Mouse (Mus musculus) liver, embryonic 14.5 days (tissue): ENCODE measurements around the gene Tmbim1. TPM values are rescaled to one million over a fixed set of nuclear protein-coding genes. Genes with fewer than 3 reads are reported as not detected.

Experiments used
- ATAC-seq: fragments of 200-750 bp; cut with Nextera tagmentation; 2 replicates; pipeline ENCODE4 v1.8.0; 2017; ENCODE audit warnings: moderate number of reproducible peaks, mild to moderate bottlenecking, moderate library complexity; ENCODE audit not compliant: insufficient read depth
- DNase-seq, 3 experiments: peaks; one replicate each; pipeline ENCODE4 v3.0.0-alpha.2; 2012 to 2013; ENCODE audit warnings: low read depth in 3 of 3, low spot score in 3 of 3
- H3K27ac ChIP-seq: fragments of 300-500 bp; sonication (generic); 2 replicates; pipeline ENCODE4 v1.5.1; 2014; ENCODE audit warnings: moderate library complexity, mild to moderate bottlenecking, control low read depth, inconsistent platforms
- H3K27me3 ChIP-seq: fragments of 300-500 bp; sonication (generic); 2 replicates; pipeline ENCODE4 v1.6.1; 2014; ENCODE audit warnings: mild to moderate bottlenecking, low read length, moderate library complexity; ENCODE audit not compliant: control insufficient read depth, insufficient read depth
- H3K36me3 ChIP-seq: fragments of 300-500 bp; sonication (generic); replicated peaks from 2 replicates; pipeline ENCODE4 v1.6.1; 2014; ENCODE audit warnings: low read depth; ENCODE audit not compliant: control insufficient read depth, insufficient read depth
- H3K4me1 ChIP-seq, 2 experiments: fragments of 200-500 bp in 1 of 2; fragments of 300-500 bp in 1 of 2; sonication (generic) in 1 of 2; replicated peaks; 2 replicates each; pipeline ENCODE4 v1.6.1; 2012 to 2014; ENCODE audit warnings: antibody characterized with exemption in 1 of 2, inconsistent platforms in 1 of 2, low read length in 1 of 2; ENCODE audit not compliant: control insufficient read depth in 2 of 2, insufficient read depth in 2 of 2
- H3K4me2 ChIP-seq: fragments of 300-500 bp; sonication (generic); 2 replicates; pipeline ENCODE4 v1.6.1; 2014; ENCODE audit warnings: low read depth, mild to moderate bottlenecking, control low read depth, moderate library complexity
- H3K4me3 ChIP-seq, 2 experiments: fragments of 200-500 bp in 1 of 2; fragments of 300-500 bp in 1 of 2; sonication (generic) in 1 of 2; 2 replicates each; pipeline ENCODE4 v1.5.1; 2012 to 2014; ENCODE audit warnings: low read depth in 2 of 2, low read length in 2 of 2, mild to moderate bottlenecking in 2 of 2, control low read depth in 1 of 2, inconsistent platforms in 1 of 2, moderate library complexity in 1 of 2; ENCODE audit not compliant: insufficient read depth in 1 of 2
- H3K9ac ChIP-seq: fragments of 300-500 bp; sonication (generic); replicated peaks from 2 replicates; pipeline ENCODE4 v1.6.1; 2014; ENCODE audit warnings: mild to moderate bottlenecking, control low read depth, moderate library complexity
- H3K9me3 ChIP-seq: fragments of 300-500 bp; sonication (generic); 2 replicates; pipeline ENCODE4 v1.6.1; 2016; ENCODE audit warnings: low read length, mixed read lengths; ENCODE audit not compliant: control insufficient read depth
- CTCF ChIP-seq: IDR thresholded peaks from 2 replicates; pipeline ENCODE4 v1.5.1; 2016; ENCODE audit warnings: antibody characterized with exemption, low read depth, control low read depth
- EP300 ChIP-seq: IDR thresholded peaks from 2 replicates; pipeline ENCODE4 v1.6.1; 2016; ENCODE audit warnings: antibody characterized with exemption, low read depth
- WGBS: fragments of 180-500 bp; shearing (Covaris S2); extraction: QIAGEN DNeasy Blood & Tissue Kit; methylation state at CpG from one replicate; pipeline ENCODE4 v1.1.7; 2014; ENCODE audit not compliant: insufficient replicate concordance; 5-methylcytosine and 5-hydroxymethylcytosine counted together
- polyA plus RNA-seq, 2 experiments: library from polyadenylated mRNA; depleted of rRNA in 1 of 2; stranded (reverse) in 1 of 2; unstranded in 1 of 2; fragments of >200 nt; fragmentation: Nextera tagmentation in 1 of 2; extraction: Ambion mirVana in 1 of 2; gene quantifications; 2 replicates each; pipeline versions ENCODE4 v1.2.1 to v1.2.3; 2012 to 2014

Gene Tmbim1
- polyA plus RNA-seq, 2 experiments, result 10.1 to 10.5 TPM

GRCm38 (mm10) chr1:74297269-74297668 is 8.2 kb downstream of the Tmbim1 start:
- DNase-seq, result no peak
- Histone ChIP-seq H3K4me3 (no peak overlapping the region), H3K9me3 (no peaks in the 10 kb centered on the region), H3K27ac (peak overlapping the region; percentile 34), H3K9ac (no peak overlapping the region; the same call in 1 of the 2 replicates), H3K4me1 (peaks cover 35 to 44% of the 10 kb centered on the region in 2 experiments), H3K36me3 (peaks cover under 1% of the 10 kb centered on the region; the same call in 1 of the 2 replicates), H3K27me3 (no peaks in the 10 kb centered on the region), H3K4me2 (peak overlapping the region; percentile 75; the same call in 1 of the 2 replicates)
- TF ChIP-seq CTCF (no peak), EP300 (no peak)
- no peak for ATAC-seq
- WGBS, result 55% methylated on average over 3 of the region's 3 CpGs

GRCm38 (mm10) chr1:74296477-74296876 is 8.9 kb downstream of the Tmbim1 start:
- H3K36me3 ChIP-seq, result peaks cover 2% of the 10 kb centered on the region; the same call in 1 of the 2 replicates
- WGBS, result 61% methylated on average over 6 of the region's 6 CpGs

GRCm38 (mm10) chr1:74295456-74296171 is 9.8 kb downstream of the Tmbim1 start:
- DNase-seq, result peak; percentile 83 to 90 (median 84)
- H3K4me1 ChIP-seq, result peaks cover 35 to 41% of the 10 kb centered on the region in 2 experiments
- H3K4me2 ChIP-seq, result peak overlapping the region; percentile 75
- peak overlapping the region; percentile 36 to 52 for H3K4me3 ChIP-seq
- peak overlapping the region; percentile 90 for H3K27ac ChIP-seq
- peak overlapping the region; percentile 66 for H3K9ac ChIP-seq
- peaks cover 2% of the 10 kb centered on the region; the same call in 1 of the 2 replicates for H3K36me3 ChIP-seq
- TF ChIP-seq CTCF, result 0 out of 2 replicates have a peak, but pooled peaks have one; percentile 6
- peak; percentile 59 for TF ChIP-seq EP300
- ATAC-seq, result peak; percentile 97
- no peaks in the 10 kb centered on the region for H3K9me3 ChIP-seq
- WGBS, result 14% methylated on average over 9 of the region's 9 CpGs
- H3K27me3 ChIP-seq, result no peaks in the 10 kb centered on the region

More at GRCm38 (mm10) chr1:74296477-74296876, 8.9 kb downstream of the Tmbim1 start:
- ATAC-seq (no peak), DNase-seq (no peak)
- Histone ChIP-seq H3K4me1 (peaks cover 35 to 44% of the 10 kb centered on the region in 2 experiments), H3K9ac (peak overlapping the region; percentile 66), H3K9me3 (no peaks in the 10 kb centered on the region), H3K4me2 (peak overlapping the region; percentile 75), H3K27ac (peak overlapping the region; percentile 90), H3K27me3 (no peaks in the 10 kb centered on the region), H3K4me3 (peak overlapping the region; percentile 36 to 52)
- TF ChIP-seq EP300, result no peak
- TF ChIP-seq CTCF, result no peak

DNA sequence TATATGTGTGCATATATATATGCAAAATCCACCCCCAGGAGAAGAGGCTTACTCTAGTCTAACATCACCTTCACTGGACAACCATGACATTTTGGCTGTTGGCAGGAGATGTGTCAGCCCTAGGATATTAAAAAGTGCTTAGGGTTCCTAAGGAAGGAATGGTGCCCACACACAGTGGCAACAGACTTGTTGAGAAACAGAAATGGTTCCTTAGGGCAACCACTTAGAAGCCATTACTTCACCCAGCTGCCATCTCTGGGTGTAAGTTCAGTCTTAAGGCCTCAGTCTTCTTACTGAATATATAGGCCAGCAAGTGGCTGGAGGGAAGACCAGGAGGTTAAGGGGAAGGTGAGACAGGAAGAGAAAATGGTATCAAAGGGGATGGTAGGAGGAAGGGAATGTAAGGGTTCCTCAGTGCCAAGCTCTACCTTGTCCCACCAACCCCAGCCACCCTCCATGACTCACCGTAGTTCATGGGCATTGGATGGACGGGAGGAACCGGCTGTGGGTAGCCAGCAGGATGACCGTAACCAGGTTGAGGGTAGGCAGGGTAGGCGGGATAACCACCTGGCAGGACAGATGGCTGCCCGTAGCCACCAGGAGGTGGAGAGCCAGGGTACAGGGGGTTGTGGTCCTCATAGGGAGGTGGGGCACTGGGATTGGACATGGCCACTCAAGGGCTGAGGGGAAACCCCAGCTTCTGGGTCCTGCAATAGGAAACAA is 10.5 kb downstream of the Tmbim1 start:
- TF ChIP-seq EP300 (no peak), CTCF (peak; percentile 11; the same call in 1 of the 2 replicates)
- Histone ChIP-seq H3K4me2 (peak overlapping the region; percentile 75), H3K9me3 (no peaks in the 10 kb centered on the region), H3K4me3 (peak overlapping the region; percentile 36 to 52; a peak in 3 of 4 replicates), H3K27me3 (no peaks in the 10 kb centered on the region), H3K4me1 (peaks cover 33 to 37% of the 10 kb centered on the region in 2 experiments), H3K9ac (peak overlapping the region; percentile 66), H3K27ac (peak overlapping the region; percentile 90), H3K36me3 (peaks cover 2% of the 10 kb centered on the region; the same call in 1 of the 2 replicates)
- 59% methylated on average over 6 of the region's 6 CpGs for WGBS
- no peak for DNase-seq
- no peak for ATAC-seq
